Mouse (Mus musculus) megakaryocyte progenitor cell, adult 5-6 weeks (primary cell): Measurements from ENCODE around the gene Cxadr. TPM values are rescaled to one million over a fixed set of nuclear protein-coding genes. Genes with fewer than 3 reads are reported as not detected.
A peak's percentile ranks its signal among the peaks of the same experiment; 100 is the strongest.

Source experiments
- ATAC-seq: replicated peaks from 2 replicates; pipeline ENCODE4 v1.8.0; 2016; ENCODE audit warnings: mild to moderate bottlenecking, moderate TSS enrichment, inconsistent platforms; ENCODE audit not compliant: poor library complexity
- total RNA-seq, 2 experiments: library from RNA; stranded (forward) in 1 of 2; stranded (reverse) in 1 of 2; fragments of 157-497, 149-512 nt in 1 of 2; fragments of 200-1000 nt in 1 of 2; gene quantifications; 2 replicates each; pipeline versions ENCODE4 v1.2.3 to v1.2.4; 2015 to 2017

Cxadr gene
- 1.6 and 1.9 TPM in 2 replicates for total RNA-seq (2015)
- total RNA-seq (2017) = 2.7 and 7.5 TPM in 2 replicates

- ATAC-seq = peak; percentile 77
These were observed at the start of gene Cxadr for GRCm38 (mm10) chr16:78301183-78301830. Cxadr (plus strand) TSS chr16:78301489.

DNA sequence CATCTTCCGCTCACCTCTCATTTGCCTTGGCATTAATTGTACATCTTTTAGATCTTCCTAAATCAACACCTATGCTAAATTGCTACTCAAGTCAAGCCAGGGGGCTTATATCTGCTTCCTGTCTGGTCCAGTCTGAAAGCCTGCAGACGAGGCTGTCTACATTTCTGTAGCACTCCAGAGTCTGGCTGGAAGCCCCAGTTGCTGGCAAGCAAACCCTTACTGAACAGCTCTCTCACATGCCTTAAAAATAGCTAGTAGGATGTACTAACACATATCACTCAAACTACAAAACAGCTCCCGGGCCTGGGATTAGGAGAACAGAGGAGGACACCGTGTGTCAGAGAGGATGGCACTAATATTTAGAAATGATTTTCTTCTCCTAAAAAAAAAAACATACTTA, 42.3 kb upstream of the Cxadr start:
- ATAC-seq = no peak

DNA sequence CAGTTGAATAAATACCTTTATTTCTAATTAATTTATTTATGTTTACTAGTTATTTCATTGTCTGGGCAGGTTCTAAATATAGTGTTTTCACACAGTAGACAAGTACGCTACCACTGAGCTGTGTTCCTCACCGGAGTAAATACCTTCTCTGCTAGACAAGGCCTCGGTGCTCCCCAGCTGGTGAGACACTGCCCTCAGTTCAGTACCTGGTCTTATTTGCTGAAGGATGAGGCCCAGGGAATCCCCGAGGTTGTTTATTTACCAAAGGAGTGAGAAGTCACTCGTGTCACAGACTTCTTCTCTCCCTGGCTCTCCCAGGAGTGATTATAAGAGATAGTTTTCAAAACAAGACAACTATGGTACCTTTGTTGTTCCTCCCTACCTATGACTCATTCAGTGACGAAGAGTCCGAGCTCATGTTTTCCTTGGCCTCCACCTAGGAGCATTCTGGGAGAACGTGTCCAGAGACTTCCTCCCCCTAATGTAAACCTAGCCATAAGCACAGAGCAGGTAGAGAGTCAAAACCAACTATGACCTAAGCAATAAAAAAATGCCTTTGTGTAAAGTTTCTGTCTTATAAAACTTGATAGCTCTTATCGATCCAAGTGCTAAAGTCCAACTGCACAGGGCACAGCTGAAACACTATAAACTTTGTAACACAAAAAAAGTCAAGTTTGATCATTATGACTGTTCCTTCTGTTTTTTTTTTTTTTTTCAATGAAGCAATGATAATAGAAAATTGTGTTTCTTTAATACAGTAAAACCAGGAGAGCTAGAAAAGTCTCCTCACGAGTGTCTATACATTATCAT, 41.0 kb upstream of the Cxadr start:
- ATAC-seq = no peak

- peak; percentile 60 for ATAC-seq
These were observed 39.8 kb upstream of the Cxadr start for GRCm38 (mm10) chr16:78261520-78261919.

- peak; percentile 32 for ATAC-seq
These were observed 36.7 kb upstream of the Cxadr start for GRCm38 (mm10) chr16:78264442-78265150.

- ATAC-seq = peak; percentile 63
These were observed 36.1 kb upstream of the Cxadr start for GRCm38 (mm10) chr16:78265151-78265590.

DNA sequence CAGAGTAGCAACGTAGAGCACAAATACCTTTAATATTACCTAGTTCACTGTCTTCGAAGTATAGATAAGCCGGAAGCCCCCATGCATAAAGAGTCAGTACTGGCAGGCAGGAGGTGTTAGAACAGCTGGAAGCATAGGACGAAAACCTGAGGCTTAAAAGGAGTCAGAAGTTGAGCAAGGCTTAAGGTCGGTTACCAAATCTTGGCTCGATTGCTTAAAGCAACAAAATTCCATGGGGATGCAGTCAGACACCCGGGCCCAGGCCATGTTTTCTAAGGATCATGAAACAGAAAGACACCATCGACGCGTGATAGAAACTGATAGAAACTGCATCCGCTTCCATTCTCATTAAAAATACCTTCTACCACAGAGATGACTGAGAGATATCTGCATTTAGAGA, 35.5 kb upstream of the Cxadr start:
- ATAC-seq = no peak

- peak; percentile 78 for ATAC-seq
These were observed 33.8 kb upstream of the Cxadr start for GRCm38 (mm10) chr16:78267453-78267852.

- ATAC-seq = no peak
These were observed 33.1 kb upstream of the Cxadr start for GRCm38 (mm10) chr16:78268167-78268566.

- no peak for ATAC-seq
These were observed 26.3 kb upstream of the Cxadr start for GRCm38 (mm10) chr16:78274825-78275455.

DNA sequence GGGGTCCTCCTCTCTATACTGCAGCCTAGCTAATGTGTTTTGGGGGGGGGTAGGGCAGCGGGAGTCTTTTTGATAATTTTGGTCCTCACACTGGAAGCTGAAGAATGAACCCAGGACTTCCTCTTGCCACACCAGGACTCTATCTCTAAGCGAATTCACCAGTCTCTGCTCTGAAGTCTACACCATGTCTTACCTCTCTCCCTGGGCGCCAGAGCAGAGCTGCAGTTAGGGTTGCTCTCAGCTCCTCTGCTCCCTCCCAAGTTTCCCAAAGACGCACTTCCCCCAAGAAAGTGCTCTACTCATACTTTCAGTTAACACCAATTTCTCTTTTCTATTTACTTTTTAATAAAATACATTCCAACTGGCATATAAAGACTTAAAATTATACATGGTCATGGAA, 23.7 kb upstream of the Cxadr start:
- ATAC-seq = peak; percentile 87

- no peak for ATAC-seq
These were observed 21.0 kb upstream of the Cxadr start for GRCm38 (mm10) chr16:78280093-78280881.

DNA sequence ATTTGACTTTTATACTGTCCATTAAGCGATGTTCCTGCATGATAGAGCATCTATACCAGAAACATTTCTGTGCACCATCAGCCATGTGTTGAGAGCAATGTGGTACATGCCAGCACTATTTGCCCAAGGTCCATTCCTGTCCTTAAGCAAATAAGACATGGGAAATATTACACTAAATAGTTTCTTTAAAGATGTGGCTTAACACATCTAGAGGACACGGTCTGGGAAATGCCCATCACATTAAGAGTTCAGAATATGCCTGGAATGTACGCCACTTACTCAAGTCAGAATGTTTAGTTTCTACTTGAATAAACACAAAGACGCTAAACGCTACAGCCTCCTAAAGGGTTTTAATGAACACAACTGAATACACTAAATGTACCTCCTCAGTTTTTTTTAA, 18.1 kb upstream of the Cxadr start:
- ATAC-seq = no peak

- no peak for ATAC-seq
These were observed 7.2 kb upstream of the Cxadr start for GRCm38 (mm10) chr16:78294051-78294450.

DNA sequence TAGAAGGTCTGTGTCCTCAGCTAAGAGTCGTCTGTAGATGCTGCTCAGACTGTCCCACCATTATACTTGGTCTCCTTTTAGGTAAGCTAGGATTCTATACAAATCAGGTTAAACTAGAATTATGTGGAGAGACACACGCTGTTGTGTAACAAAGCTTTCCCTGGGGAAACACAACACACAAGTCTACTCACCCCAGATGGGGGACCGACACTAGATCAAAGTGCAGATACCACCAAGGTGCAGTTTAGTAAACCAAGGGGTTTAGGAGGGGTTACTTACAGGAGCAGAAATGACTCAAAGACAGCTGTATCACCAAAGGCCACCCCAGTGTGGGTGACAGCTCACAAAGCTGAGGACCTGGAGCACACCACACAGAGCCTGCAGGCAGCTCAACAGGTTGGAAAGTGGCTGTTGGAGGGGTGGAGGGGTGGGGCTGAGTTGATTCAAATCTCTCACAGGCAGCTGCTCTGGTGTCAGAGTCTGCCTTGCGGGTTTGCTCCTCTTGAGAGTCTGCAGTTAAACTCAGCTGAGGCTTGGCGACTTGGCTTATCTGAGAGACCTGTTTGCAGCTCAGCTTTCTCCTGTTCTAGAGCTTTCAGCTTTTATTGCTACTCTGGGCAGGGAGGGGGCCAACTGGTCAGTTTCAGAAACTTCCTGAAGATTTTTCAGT, 6.5 kb upstream of the Cxadr start:
- peak; percentile 73 for ATAC-seq

- ATAC-seq = peak; percentile 45
These were observed 5.7 kb upstream of the Cxadr start for GRCm38 (mm10) chr16:78295601-78296000.

DNA sequence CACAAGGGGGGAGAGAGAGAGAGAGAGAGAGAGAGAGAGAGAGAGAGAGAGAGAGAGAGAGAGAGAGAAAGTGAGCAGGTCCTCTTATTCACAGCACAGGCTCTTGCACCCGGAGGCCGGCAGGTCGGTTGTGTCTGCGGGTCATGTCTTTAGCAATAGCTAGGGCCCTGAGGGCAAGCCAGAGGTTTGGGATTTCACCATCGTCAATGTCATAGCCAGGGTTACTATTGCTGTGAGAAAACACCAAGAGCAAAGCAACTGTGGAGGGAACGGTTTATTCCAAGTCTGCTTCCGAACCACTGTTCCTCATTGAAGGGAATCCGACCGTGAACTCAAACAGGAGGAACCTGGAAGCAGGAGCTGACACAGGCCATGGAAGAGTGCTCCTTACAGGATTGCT, 5.2 kb upstream of the Cxadr start:
- peak; percentile 83 for ATAC-seq

- peak; percentile 20 for ATAC-seq
These were observed 765 bp downstream of the Cxadr start for GRCm38 (mm10) chr16:78301831-78302677.

GRCm38 (mm10) chr16:78302678-78303050, 1.4 kb downstream of the Cxadr start:
- ATAC-seq = no peak
